Mouse (Mus musculus): Measurements from ENCODE around the gene Pfdn2. TPM values are rescaled to one million over a fixed set of nuclear protein-coding genes. Genes with fewer than 3 reads are reported as not detected.

Pfdn2 gene
- total RNA-seq (2023), result 10 to 100 TPM; 66.7 to 68.1 TPM

GRCm38 (mm10) chr1:171345225-171346094, at the start of gene Pfdn2, which contains the start of gene Nit1:
TSS of gene Pfdn2 (plus strand) at chr1:171345670.
TSS of gene Nit1 (minus strand) at chr1:171345646.

DNA sequence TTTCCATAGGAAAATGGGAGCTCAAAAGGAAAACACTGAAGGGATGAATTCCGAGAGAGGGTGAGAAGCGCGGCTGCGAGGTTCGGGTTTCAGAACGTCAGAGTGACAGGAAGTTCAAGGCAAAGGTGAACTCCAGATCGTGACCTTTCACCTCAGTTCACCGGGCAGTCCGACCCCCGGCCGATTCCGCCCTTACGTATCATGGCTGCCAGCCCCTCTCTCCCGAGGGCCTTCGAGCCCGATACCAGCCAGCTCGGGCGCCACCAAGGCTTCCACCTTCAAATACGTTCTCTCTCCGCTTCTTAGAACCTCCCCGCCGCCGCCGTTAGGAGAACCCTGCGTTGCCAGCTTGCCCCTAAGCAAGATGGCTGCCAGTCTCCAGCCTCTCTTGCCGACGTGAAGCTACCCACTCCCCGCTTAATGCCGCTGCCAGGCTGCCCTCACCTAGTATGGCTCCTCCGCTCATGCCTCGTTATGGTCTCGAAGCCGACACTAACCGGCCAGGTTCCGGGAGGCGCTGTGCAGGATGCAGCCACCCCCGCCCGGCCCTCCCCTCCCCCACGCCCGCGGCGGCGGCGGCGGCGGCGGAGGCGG, 16.5 kb upstream of the Pfdn2 start, which contains the start of gene Dedd:
TSS of gene Dedd (plus strand) at position 307 of the 594 bp plus-strand sequence.

DNA sequence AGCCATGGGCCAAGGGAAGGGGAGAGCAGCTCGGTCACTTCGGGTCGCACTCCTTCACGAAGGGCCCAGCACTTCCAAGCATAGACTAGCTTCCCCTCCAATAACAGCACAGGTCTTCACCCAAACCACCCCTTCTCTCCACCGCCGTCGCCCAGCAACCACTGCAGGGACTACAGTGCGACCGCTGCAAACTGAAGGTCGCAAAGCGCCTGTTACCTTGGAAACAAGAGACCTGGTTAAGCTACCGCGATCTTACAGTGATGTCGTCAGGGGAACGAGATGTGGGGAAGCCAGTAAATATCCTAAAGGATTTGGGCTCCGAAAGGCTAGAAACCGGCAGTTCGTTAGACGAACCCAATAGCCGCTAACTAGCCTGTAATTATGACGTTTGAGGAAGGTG, 15.2 kb downstream of the Pfdn2 start, which contains the start of gene Klhdc9:
TSS of gene Klhdc9 (minus strand) at position 143 of the 400 bp plus-strand sequence.

GRCm38 (mm10) chr1:171369845-171370556, 24.5 kb downstream of the Pfdn2 start, which contains the start of gene Nectin4:
TSS of gene Nectin4 (plus strand) at chr1:171370099.

GRCm38 (mm10) chr1:171388376-171389102, 43.1 kb downstream of the Pfdn2 start, which contains the start of gene Arhgap30:
TSS of gene Arhgap30 (plus strand) at chr1:171388954.

Other genes starting within 250 kb of the Pfdn2 start
- gene Cfap126, start 231.8 kb upstream of the Pfdn2 start, total RNA-seq (2023), result not detected
- gene Sdhc, start 195.1 kb upstream of the Pfdn2 start, total RNA-seq (2023), result 100 to 1,000 TPM; 106 to 111 TPM
- not detected for gene Mpz, start 195.0 kb upstream of the Pfdn2 start, total RNA-seq (2023)
- not detected for gene Pcp4l1, start 149.4 kb upstream of the Pfdn2 start, total RNA-seq (2023)
- gene Nr1i3, start 131.7 kb upstream of the Pfdn2 start, total RNA-seq (2023), result not detected
- gene Tomm40l, start 123.2 kb upstream of the Pfdn2 start, total RNA-seq (2023), result 10 to 100 TPM; 25.7 to 28.9 TPM
- gene Apoa2, start 120.6 kb upstream of the Pfdn2 start, total RNA-seq (2023), result not detected
- 1 to 10 TPM; 7.7 to 8.1 TPM for gene Fcer1g, start 111.3 kb upstream of the Pfdn2 start, total RNA-seq (2023)
- under 1 TPM in 1 of 2 experiments, not detected in 1; 0.12 TPM for gene Adamts4, start 95.2 kb upstream of the Pfdn2 start, total RNA-seq (2023)
- 100 to 1,000 TPM; 121 to 130 TPM for gene Ndufs2, start 94.3 kb upstream of the Pfdn2 start, total RNA-seq (2023)
- gene B4galt3, start 75.3 kb upstream of the Pfdn2 start, total RNA-seq (2023), result 10 to 100 TPM; 79.2 to 92.2 TPM
- 10 to 100 TPM; 51.6 to 65.3 TPM for gene Ppox, start 64.5 kb upstream of the Pfdn2 start, total RNA-seq (2023)
- gene Usp21, start 57.7 kb upstream of the Pfdn2 start, total RNA-seq (2023), result 10 to 100 TPM; 53.0 to 56.2 TPM
- gene Ufc1, start 50.6 kb upstream of the Pfdn2 start, total RNA-seq (2023), result 10 to 100 TPM; 48.0 to 48.5 TPM
- gene Dedd, start 16.5 kb upstream of the Pfdn2 start, total RNA-seq (2023), result 10 to 100 TPM; 32.7 to 39.0 TPM
- gene Nit1, start within 50 bp of the Pfdn2 start, total RNA-seq (2023), result 10 to 100 TPM; 23.7 to 25.1 TPM
- under 1 TPM; 0.36 to 0.47 TPM for gene Klhdc9, start 15.1 kb downstream of the Pfdn2 start, total RNA-seq (2023)
- not detected for gene Nectin4, start 24.4 kb downstream of the Pfdn2 start, total RNA-seq (2023)
- 100 to 1,000 TPM; 224 to 247 TPM for gene Arhgap30, start 43.3 kb downstream of the Pfdn2 start, total RNA-seq (2023)
- gene Usf1, start 65.6 kb downstream of the Pfdn2 start, total RNA-seq (2023), result 100 to 1,000 TPM in 1 of 2 experiments, 10 to 100 TPM in 1; 99.1 to 103 TPM
- 1 to 10 TPM; 6.0 to 8.0 TPM for gene Tstd1, start 73.2 kb downstream of the Pfdn2 start, total RNA-seq (2023)
- under 1 TPM in 1 of 2 experiments, not detected in 1; 0.92 TPM for gene F11r, start 91.9 kb downstream of the Pfdn2 start, total RNA-seq (2023)
- 1 to 10 TPM; 6.1 to 6.6 TPM for gene Alyref2, start 157.8 kb downstream of the Pfdn2 start, total RNA-seq (2023)
- not detected for gene Itln1, start 189.6 kb downstream of the Pfdn2 start, total RNA-seq (2023)
- 1 to 10 TPM; 2.4 to 3.6 TPM for gene Cd244a, start 213.5 kb downstream of the Pfdn2 start, total RNA-seq (2023)